Mouse (Mus musculus) midbrain, embryonic 11.5 days (tissue): ENCODE data around the gene Chd6. TPM values are rescaled to one million over a fixed set of nuclear protein-coding genes. Genes with fewer than 3 reads are reported as not detected.

Experiments used
- ATAC-seq: fragments of 200-750 bp; cut with Nextera tagmentation; 2 replicates; pipeline ENCODE4 v1.8.0; 2017; ENCODE audit warnings: moderate TSS enrichment, moderate library complexity; ENCODE audit not compliant: low FRiP score
- DNase-seq: peaks from one replicate; pipeline ENCODE4 v3.0.0; 2015; ENCODE audit warnings: low spot score; ENCODE audit errors: missing footprints
- H3K27ac ChIP-seq: fragments of 300-500 bp; sonication (generic); 2 replicates; pipeline ENCODE4 v1.5.1; 2014; ENCODE audit warnings: low read depth, low read length
- H3K27me3 ChIP-seq: fragments of 300-500 bp; sonication (generic); 2 replicates; pipeline ENCODE4 v1.6.1; 2014; ENCODE audit warnings: mild to moderate bottlenecking, low read length, moderate library complexity, mixed read lengths; ENCODE audit not compliant: control insufficient read depth, insufficient read depth
- H3K36me3 ChIP-seq: fragments of 300-500 bp; sonication (generic); 2 replicates; pipeline ENCODE4 v1.6.1; 2014; ENCODE audit warnings: mild to moderate bottlenecking, low read length, moderate library complexity, mixed read lengths; ENCODE audit not compliant: control insufficient read depth, insufficient read depth
- H3K4me1 ChIP-seq: fragments of 300-500 bp; sonication (generic); 2 replicates; pipeline ENCODE4 v1.6.1; 2014; ENCODE audit warnings: low read length; ENCODE audit not compliant: control insufficient read depth, insufficient read depth
- H3K4me2 ChIP-seq: fragments of 300-500 bp; sonication (generic); 2 replicates; pipeline ENCODE4 v1.6.1; 2014; ENCODE audit warnings: mild to moderate bottlenecking, moderate library complexity
- H3K4me3 ChIP-seq: fragments of 300-500 bp; sonication (generic); 2 replicates; pipeline ENCODE4 v1.5.1; 2014; ENCODE audit warnings: low read depth, low read length
- H3K9ac ChIP-seq: fragments of 300-500 bp; sonication (generic); 2 replicates; pipeline ENCODE4 v1.6.1; 2014; ENCODE audit warnings: low read length
- H3K9me3 ChIP-seq: fragments of 300-500 bp; sonication (generic); 2 replicates; pipeline ENCODE4 v1.6.1; 2016; ENCODE audit warnings: low read length; ENCODE audit not compliant: control insufficient read depth
- WGBS: fragments of 180-500 bp; shearing (Covaris S2); extraction: QIAGEN DNeasy Blood & Tissue Kit; methylation state at CpG from one replicate; pipeline ENCODE4 v1.1.7; 2014; 5-methylcytosine and 5-hydroxymethylcytosine counted together
- polyA plus RNA-seq: library from polyadenylated mRNA; unstranded; fragments of >200 nt; fragmentation: Nextera tagmentation; extraction: Ambion mirVana; gene quantifications from 2 replicates; pipeline ENCODE4 v1.2.1, GENCODE M21; 2014

Gene Chd6
- polyA plus RNA-seq, 1 experiment from 2014 or later: 34.4 TPM

DNA sequence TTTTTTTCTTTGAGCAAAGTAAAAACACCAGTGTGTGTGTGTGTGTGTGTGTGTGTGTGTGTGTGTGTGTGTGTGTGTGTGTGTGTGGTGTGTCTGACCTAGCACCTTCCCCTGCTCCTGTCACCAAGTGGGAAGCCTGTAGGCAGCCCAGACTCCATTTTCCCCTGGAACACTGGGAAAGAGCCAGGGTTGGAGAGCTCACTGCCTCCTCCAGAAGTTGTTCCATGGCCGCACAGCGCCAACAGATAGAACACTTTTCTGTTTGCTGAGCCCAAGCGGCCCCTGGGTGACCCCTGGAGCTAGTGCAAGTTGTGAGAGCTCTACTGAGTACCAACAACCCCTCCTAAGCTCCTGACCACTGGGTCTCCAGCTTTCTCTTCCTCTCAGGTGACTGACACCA is 175.9 kb downstream of the Chd6 start:
- H3K9ac ChIP-seq: no peak overlapping the region
- 75% methylated on average over 3 of the region's 3 CpGs for WGBS
- H3K36me3 ChIP-seq: no peaks in the 10 kb centered on the region
- H3K4me3 ChIP-seq: no peak overlapping the region
- ATAC-seq: no peak
- DNase-seq: no peak
- no peaks in the 10 kb centered on the region for H3K27me3 ChIP-seq
- H3K4me1 ChIP-seq: no peaks in the 10 kb centered on the region
- no peak overlapping the region for H3K27ac ChIP-seq
- no peak overlapping the region for H3K4me2 ChIP-seq
- no peaks in the 10 kb centered on the region for H3K9me3 ChIP-seq

DNA sequence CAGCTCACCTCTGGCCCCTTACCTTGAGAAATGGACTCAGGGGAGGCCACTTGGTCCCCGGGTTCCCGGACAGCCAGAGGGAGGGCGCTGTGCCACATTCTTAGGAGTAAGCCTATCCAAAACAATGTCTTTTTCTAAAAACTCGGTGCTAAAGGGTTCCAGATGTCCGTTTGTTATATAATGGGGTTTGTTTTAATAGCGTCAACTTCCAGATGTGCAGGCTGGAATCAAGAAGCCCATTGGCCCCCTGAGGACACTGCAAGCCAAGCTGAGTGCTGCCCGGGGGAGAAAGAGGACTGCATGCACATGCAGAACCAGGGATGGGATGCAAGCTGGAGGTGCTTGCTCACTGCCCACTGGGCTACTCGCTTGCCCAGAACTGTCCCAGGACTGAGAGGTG is 176.6 kb downstream of the Chd6 start:
- no peak overlapping the region for H3K27ac ChIP-seq
- ATAC-seq: no peak
- H3K9me3 ChIP-seq: no peaks in the 10 kb centered on the region
- no peak for DNase-seq
- H3K4me1 ChIP-seq: no peaks in the 10 kb centered on the region
- H3K36me3 ChIP-seq: no peaks in the 10 kb centered on the region
- H3K9ac ChIP-seq: no peak overlapping the region
- H3K4me2 ChIP-seq: no peak overlapping the region
- H3K27me3 ChIP-seq: no peaks in the 10 kb centered on the region
- WGBS: 76% methylated on average over 8 of the region's 8 CpGs
- no peak overlapping the region for H3K4me3 ChIP-seq

DNA sequence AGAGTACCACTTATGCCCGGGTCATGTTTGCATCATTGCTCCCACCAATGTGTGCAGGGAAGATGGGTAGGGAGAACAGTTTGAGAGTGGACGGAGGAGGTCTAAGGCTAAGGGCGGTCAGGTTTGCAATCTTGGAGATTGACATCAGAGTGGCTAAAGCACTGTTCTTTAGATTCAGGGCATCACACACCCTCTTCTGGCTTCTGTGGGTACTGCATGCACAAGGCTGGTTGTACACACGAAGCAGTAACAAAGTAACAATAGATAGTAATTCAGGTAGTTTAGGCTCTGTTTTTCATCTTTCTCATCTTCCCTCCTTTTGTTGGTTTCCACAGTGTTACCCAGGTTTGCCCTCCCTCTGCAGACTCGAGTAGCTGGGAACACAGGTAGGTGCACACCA is 177.5 kb downstream of the Chd6 start:
- WGBS: 93% methylated on average over 5 of the region's 5 CpGs
- Histone ChIP-seq H3K27me3 (no peaks in the 10 kb centered on the region), H3K27ac (no peak overlapping the region), H3K9me3 (no peaks in the 10 kb centered on the region), H3K9ac (no peak overlapping the region), H3K36me3 (no peaks in the 10 kb centered on the region), H3K4me3 (no peak overlapping the region), H3K4me2 (no peak overlapping the region), H3K4me1 (no peaks in the 10 kb centered on the region)
- ATAC-seq (no peak), DNase-seq (no peak)

- Histone ChIP-seq H3K4me1 (no peaks in the 10 kb centered on the region), H3K4me2 (no peak overlapping the region), H3K27ac (no peak overlapping the region), H3K27me3 (no peaks in the 10 kb centered on the region), H3K9ac (no peak overlapping the region), H3K9me3 (no peaks in the 10 kb centered on the region), H3K4me3 (no peak overlapping the region), H3K36me3 (no peaks in the 10 kb centered on the region)
- DNase-seq (no peak), ATAC-seq (no peak)
- WGBS: 82% methylated on average over 9 of the region's 9 CpGs
Observed at GRCm38 (mm10) chr2:160925203-160925602, 183.7 kb downstream of the Chd6 start.

GRCm38 (mm10) chr2:160921285-160921684 is 187.6 kb downstream of the Chd6 start:
- Histone ChIP-seq H3K4me2 (no peak overlapping the region), H3K27ac (no peak overlapping the region), H3K4me1 (peaks cover 12% of the 10 kb centered on the region), H3K36me3 (no peaks in the 10 kb centered on the region), H3K4me3 (no peak overlapping the region), H3K9ac (no peak overlapping the region), H3K27me3 (no peaks in the 10 kb centered on the region), H3K9me3 (no peaks in the 10 kb centered on the region)
- 67% methylated on average over 7 of the region's 7 CpGs for WGBS
- ATAC-seq (no peak), DNase-seq (no peak)

DNA sequence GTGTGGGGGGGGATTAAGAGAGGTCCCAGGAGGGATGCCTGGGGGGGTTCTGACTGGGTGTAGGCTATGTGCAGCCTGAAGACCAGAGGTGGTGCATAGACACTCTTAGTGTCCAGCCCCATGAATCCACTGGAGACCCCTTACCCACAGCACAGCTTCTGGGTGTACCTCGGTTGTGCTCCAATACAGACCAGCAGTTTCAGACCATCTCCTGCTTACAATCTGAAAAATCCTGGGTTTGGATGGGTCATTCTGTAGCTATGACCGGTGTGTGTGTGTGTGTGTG is 190.0 kb downstream of the Chd6 start:
- Histone ChIP-seq H3K4me3 (no peak overlapping the region), H3K4me1 (peaks cover 12% of the 10 kb centered on the region), H3K4me2 (no peak overlapping the region), H3K27ac (no peak overlapping the region), H3K9me3 (no peaks in the 10 kb centered on the region), H3K9ac (no peak overlapping the region), H3K27me3 (no peaks in the 10 kb centered on the region), H3K36me3 (no peaks in the 10 kb centered on the region)
- no peak for DNase-seq
- WGBS: 80% methylated on average over 2 of the region's 2 CpGs
- ATAC-seq: no peak

DNA sequence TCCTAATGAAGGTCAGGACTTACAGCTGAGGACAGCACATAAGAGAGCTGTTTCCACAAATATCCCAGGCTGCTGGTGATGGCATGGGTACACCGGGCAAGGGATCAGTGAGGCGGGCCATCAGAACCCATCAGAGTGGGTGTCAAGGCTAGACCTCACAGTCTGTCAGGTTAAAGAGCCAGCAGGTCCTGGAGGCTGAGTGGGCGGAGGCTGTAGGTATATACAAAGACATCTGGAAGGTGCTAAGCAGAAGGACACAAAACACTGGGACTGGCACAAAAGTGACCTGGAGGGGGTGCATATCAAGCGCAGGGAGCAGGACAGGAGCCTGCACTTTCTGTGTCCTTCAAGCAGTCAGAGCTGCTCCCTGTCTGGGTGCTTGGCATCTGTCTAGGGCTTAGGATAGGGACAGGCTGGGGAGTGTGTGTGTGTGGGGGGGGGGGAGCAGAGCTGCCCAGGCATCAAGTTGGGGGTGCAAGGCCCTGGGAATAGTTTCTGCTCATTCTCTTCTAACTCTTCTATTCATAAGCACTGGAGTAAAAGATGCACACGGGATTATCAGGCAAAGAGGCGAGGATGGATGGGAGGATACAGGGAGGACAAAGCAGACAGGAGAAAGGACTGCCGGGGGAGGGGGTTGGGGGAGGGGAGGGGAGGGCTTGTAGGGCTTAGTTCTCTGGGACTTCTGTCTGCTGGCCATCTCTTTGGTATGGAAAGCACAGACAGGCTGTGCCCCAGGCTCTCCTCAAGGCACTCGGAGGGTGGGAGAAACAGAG is 190.5 kb downstream of the Chd6 start:
- WGBS: 44% methylated on average over 7 of the region's 8 CpGs
- Histone ChIP-seq H3K9me3 (no peaks in the 10 kb centered on the region), H3K9ac (0 out of 2 replicates have a peak overlapping the region, but pooled peaks have one; percentile 5), H3K4me1 (peaks cover 12% of the 10 kb centered on the region), H3K27ac (peak overlapping the region; percentile 27; the same call in 1 of the 2 replicates), H3K4me3 (no peak overlapping the region), H3K27me3 (no peaks in the 10 kb centered on the region), H3K4me2 (no peak overlapping the region), H3K36me3 (no peaks in the 10 kb centered on the region)
- DNase-seq: no peak
- peak; percentile 81 for ATAC-seq

DNA sequence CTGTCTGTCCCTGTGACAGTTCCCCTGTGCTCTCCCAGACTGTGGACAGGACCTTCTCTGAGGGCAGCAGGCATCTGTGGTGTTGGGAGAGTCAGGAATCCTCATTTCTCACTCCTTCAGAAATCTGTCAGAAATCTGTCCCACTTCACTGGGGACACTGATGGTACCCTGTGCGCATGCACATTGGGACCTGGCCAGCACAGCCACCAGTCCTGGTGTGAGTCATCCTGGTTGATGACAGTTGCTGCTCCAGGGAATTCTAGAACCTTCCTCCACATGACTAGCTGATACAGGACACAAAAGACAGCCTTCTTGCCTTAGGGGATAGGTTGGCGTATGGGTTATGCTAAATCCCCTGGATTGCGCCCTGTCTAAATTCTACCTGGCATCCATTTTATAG is 191.6 kb downstream of the Chd6 start:
- 93% methylated on average over 3 of the region's 3 CpGs for WGBS
- H3K9me3 ChIP-seq: no peaks in the 10 kb centered on the region
- H3K36me3 ChIP-seq: no peaks in the 10 kb centered on the region

GRCm38 (mm10) chr2:160916714-160917113 is 192.2 kb downstream of the Chd6 start:
- no peaks in the 10 kb centered on the region for H3K9me3 ChIP-seq
- DNase-seq: no peak
- H3K4me3 ChIP-seq: no peak overlapping the region
- H3K27me3 ChIP-seq: peaks cover 15% of the 10 kb centered on the region
- peaks cover 19% of the 10 kb centered on the region for H3K4me1 ChIP-seq
- no peak for ATAC-seq
- no peak overlapping the region for H3K4me2 ChIP-seq
- 74% methylated on average over 8 of the region's 8 CpGs for WGBS
- no peak overlapping the region for H3K9ac ChIP-seq
- no peak overlapping the region for H3K27ac ChIP-seq
- no peaks in the 10 kb centered on the region for H3K36me3 ChIP-seq

More for the DNA sequence above, 191.6 kb downstream of the Chd6 start:
- H3K4me3 ChIP-seq: no peak overlapping the region
- no peak for ATAC-seq
- H3K27me3 ChIP-seq: peaks cover 10% of the 10 kb centered on the region
- no peak overlapping the region for H3K9ac ChIP-seq
- peaks cover 14% of the 10 kb centered on the region for H3K4me1 ChIP-seq
- H3K4me2 ChIP-seq: no peak overlapping the region
- no peak overlapping the region for H3K27ac ChIP-seq
- no peak for DNase-seq
